Mouse (Mus musculus): ENCODE measurements at regions not wholly inside any gene's neighbourhood (a gene's known extent, or its start where the extent isn't known, plus 50 kb on each side); places are given as distances from the start of the nearest gene placed in this dataset.

- no peak for ATAC-seq (ENCODE audit: low FRiP score, low TSS enrichment)
- Histone ChIP-seq H3K9ac (ENCODE audit: low read length) (no peak overlapping the region), H3K4me1 (replicated peaks; ENCODE audit: control insufficient read depth, insufficient read depth) (no peaks in the 10 kb centered on the region), H3K9me3 (ENCODE audit: control insufficient read depth, low read length) (no peaks in the 10 kb centered on the region), H3K4me3 (ENCODE audit: low read depth, low read length) (no peak overlapping the region), H3K27me3 (ENCODE audit: control insufficient read depth, insufficient read depth, low read length) (no peaks in the 10 kb centered on the region), H3K27ac (replicated peaks) (no peak overlapping the region), H3K4me2 (replicated peaks; ENCODE audit: low read depth) (no peak overlapping the region), H3K36me3 (ENCODE audit: control insufficient read depth, insufficient read depth, low read length) (no peaks in the 10 kb centered on the region)
- WGBS = 53% methylated on average over 4 of the region's 4 CpGs
- TF ChIP-seq EP300 (optimal IDR thresholded peaks at IDR 0.05) (no peak), CTCF (IDR thresholded peaks at IDR 0.05; ENCODE audit: low read depth) (no peak)
- no peak for DNase-seq (ENCODE audit: low spot score)
These were observed 329.8 kb upstream of the Hsf2 start for GRCm38 (mm10) chr10:57156426-57156825.

DNA sequence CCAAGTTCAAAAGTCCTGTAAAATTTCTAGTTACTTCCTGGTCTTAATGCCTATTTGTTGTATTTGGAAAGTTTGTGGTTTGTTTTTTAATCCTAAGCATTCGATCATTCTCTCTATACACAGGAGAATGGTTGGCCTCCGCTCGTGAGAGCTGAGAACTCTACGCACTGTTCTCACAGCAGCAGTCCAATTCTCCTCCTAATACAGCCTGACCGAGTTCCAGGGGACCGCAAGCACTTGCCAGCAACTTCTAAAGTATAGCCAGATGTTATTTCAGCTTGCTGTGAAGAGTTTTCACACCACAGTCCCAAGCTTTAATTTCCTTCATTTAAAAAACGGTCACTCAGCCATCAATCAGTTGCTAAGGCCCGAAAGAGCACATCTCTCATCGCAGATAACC is 329.3 kb upstream of the Hsf2 start:
- Histone ChIP-seq H3K27ac (replicated peaks) (no peak overlapping the region), H3K4me2 (replicated peaks; ENCODE audit: low read depth) (no peak overlapping the region), H3K9me3 (ENCODE audit: control insufficient read depth, low read length) (no peaks in the 10 kb centered on the region), H3K9ac (ENCODE audit: low read length) (no peak overlapping the region), H3K36me3 (ENCODE audit: control insufficient read depth, insufficient read depth, low read length) (no peaks in the 10 kb centered on the region), H3K27me3 (ENCODE audit: control insufficient read depth, insufficient read depth, low read length) (no peaks in the 10 kb centered on the region), H3K4me3 (ENCODE audit: low read depth, low read length) (no peak overlapping the region), H3K4me1 (replicated peaks; ENCODE audit: control insufficient read depth, insufficient read depth) (no peaks in the 10 kb centered on the region)
- 67% methylated on average over 9 of the region's 9 CpGs for WGBS
- ATAC-seq (ENCODE audit: low FRiP score, low TSS enrichment) = no peak
- TF ChIP-seq CTCF (IDR thresholded peaks at IDR 0.05; ENCODE audit: low read depth) (no peak), EP300 (optimal IDR thresholded peaks at IDR 0.05) (no peak)
- DNase-seq (ENCODE audit: low spot score) = no peak

DNA sequence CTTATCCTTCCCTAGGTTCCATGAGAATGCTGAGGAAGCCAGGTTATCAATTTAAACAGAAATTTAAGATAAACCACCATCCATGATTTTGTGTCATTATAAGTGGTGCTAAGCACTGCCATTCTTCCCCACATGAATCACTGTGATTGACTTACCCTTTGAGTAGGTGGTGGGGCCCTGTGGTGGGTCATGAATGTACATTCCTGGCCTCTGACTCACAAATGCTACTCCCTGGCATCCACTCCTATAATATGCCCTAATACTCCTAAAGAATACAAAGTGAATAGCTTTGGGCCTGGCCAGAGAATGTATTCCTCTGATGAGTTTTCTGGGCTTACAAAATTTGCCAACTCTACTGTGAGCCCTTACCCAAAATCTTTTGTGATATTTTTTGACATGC is 325.6 kb upstream of the Hsf2 start:
- Histone ChIP-seq H3K4me1 (replicated peaks; ENCODE audit: control insufficient read depth, insufficient read depth) (no peaks in the 10 kb centered on the region), H3K4me2 (replicated peaks; ENCODE audit: low read depth) (no peak overlapping the region), H3K36me3 (ENCODE audit: control insufficient read depth, insufficient read depth, low read length) (no peaks in the 10 kb centered on the region), H3K9ac (ENCODE audit: low read length) (no peak overlapping the region), H3K9me3 (ENCODE audit: control insufficient read depth, low read length) (no peaks in the 10 kb centered on the region), H3K27me3 (ENCODE audit: control insufficient read depth, insufficient read depth, low read length) (no peaks in the 10 kb centered on the region), H3K27ac (replicated peaks) (no peak overlapping the region), H3K4me3 (ENCODE audit: low read depth, low read length) (no peak overlapping the region)
- TF ChIP-seq CTCF (IDR thresholded peaks at IDR 0.05; ENCODE audit: low read depth) (no peak), EP300 (optimal IDR thresholded peaks at IDR 0.05) (no peak)
- ATAC-seq (ENCODE audit: low FRiP score, low TSS enrichment) (no peak), DNase-seq (ENCODE audit: low spot score) (no peak)

DNA sequence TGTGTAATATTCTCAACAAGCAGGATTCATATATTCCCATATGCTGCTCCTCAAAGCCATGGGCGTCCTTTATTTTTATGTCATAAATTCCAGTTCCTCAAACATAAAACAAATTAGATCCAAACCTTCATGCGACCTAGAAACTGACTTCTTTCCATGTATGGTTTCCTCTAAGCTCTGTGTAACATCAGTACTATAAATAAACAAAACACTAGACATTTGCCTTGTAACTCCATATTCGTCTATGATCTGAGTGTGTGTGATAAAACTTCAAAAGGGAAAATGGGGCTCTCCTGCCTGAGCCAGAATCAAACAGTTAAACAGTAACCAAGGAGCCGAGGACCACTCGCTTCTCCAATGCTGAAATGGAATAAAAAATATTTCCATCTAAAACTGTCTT is 322.8 kb upstream of the Hsf2 start:
- H3K4me2 ChIP-seq (replicated peaks; ENCODE audit: low read depth) = no peak overlapping the region
- no peaks in the 10 kb centered on the region for H3K27me3 ChIP-seq (ENCODE audit: control insufficient read depth, insufficient read depth, low read length)
- DNase-seq (ENCODE audit: low spot score) (no peak), ATAC-seq (ENCODE audit: low FRiP score, low TSS enrichment) (no peak)
- H3K36me3 ChIP-seq (ENCODE audit: control insufficient read depth, insufficient read depth, low read length) = no peaks in the 10 kb centered on the region
- WGBS = 43% methylated on average over 5 of the region's 5 CpGs
- H3K27ac ChIP-seq (replicated peaks) = no peak overlapping the region
- H3K9me3 ChIP-seq (ENCODE audit: control insufficient read depth, low read length) = no peaks in the 10 kb centered on the region
- no peaks in the 10 kb centered on the region for H3K4me1 ChIP-seq (replicated peaks; ENCODE audit: control insufficient read depth, insufficient read depth)
- H3K4me3 ChIP-seq (ENCODE audit: low read depth, low read length) = no peak overlapping the region
- TF ChIP-seq CTCF (IDR thresholded peaks at IDR 0.05; ENCODE audit: low read depth) (no peak), EP300 (optimal IDR thresholded peaks at IDR 0.05) (no peak)
- H3K9ac ChIP-seq (ENCODE audit: low read length) = no peak overlapping the region

- no peaks in the 10 kb centered on the region for H3K27me3 ChIP-seq (ENCODE audit: control insufficient read depth, insufficient read depth, low read length)
- H3K36me3 ChIP-seq (ENCODE audit: control insufficient read depth, insufficient read depth, low read length) = no peaks in the 10 kb centered on the region
- no peaks in the 10 kb centered on the region for H3K9me3 ChIP-seq (ENCODE audit: control insufficient read depth, low read length)
- ATAC-seq (ENCODE audit: low FRiP score, low TSS enrichment) = no peak
- no peaks in the 10 kb centered on the region for H3K4me1 ChIP-seq (replicated peaks; ENCODE audit: control insufficient read depth, insufficient read depth)
- WGBS = 65% methylated on average over 1 of the region's 1 CpGs
- no peak overlapping the region for H3K27ac ChIP-seq (replicated peaks)
- no peak for TF ChIP-seq EP300 (optimal IDR thresholded peaks at IDR 0.05)
- TF ChIP-seq CTCF (IDR thresholded peaks at IDR 0.05; ENCODE audit: low read depth) = peak; percentile 81
- peak; percentile 36 for DNase-seq (ENCODE audit: low spot score)
- no peak overlapping the region for H3K9ac ChIP-seq (ENCODE audit: low read length)
- H3K4me2 ChIP-seq (replicated peaks; ENCODE audit: low read depth) = no peak overlapping the region
- H3K4me3 ChIP-seq (ENCODE audit: low read depth, low read length) = no peak overlapping the region
These were observed 302.6 kb upstream of the Hsf2 start for GRCm38 (mm10) chr10:57183560-57183959.

DNA sequence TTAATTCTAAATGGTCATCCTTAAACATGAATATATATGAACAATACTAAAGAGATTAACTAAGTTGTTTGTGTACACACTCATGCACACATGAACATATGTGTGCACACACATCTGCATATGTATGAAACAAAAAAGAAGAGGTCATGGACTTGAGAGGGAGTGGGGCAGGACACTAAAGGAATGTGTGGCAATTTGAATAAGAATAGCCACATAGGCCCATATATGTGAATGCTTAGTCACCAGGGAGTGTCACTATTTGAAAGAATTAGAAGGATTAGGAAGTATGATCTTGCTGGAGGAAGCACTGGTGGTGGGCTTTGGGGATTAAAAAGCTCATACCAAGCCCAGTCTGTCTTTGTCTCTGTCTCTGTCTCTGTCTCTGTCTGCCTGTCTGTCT is 275.5 kb upstream of the Hsf2 start:
- TF ChIP-seq CTCF (IDR thresholded peaks at IDR 0.05; ENCODE audit: low read depth) (no peak), EP300 (optimal IDR thresholded peaks at IDR 0.05) (no peak)
- no peaks in the 10 kb centered on the region for H3K9me3 ChIP-seq (ENCODE audit: control insufficient read depth, low read length)

More for the DNA sequence above, 275.5 kb upstream of the Hsf2 start:
- H3K4me1 ChIP-seq (replicated peaks; ENCODE audit: control insufficient read depth, insufficient read depth) = no peaks in the 10 kb centered on the region
- ATAC-seq (ENCODE audit: low FRiP score, low TSS enrichment) (no peak), DNase-seq (ENCODE audit: low spot score) (no peak)
- H3K4me3 ChIP-seq (ENCODE audit: low read depth, low read length) = no peak overlapping the region
- H3K9ac ChIP-seq (ENCODE audit: low read length) = no peak overlapping the region
- no peak overlapping the region for H3K4me2 ChIP-seq (replicated peaks; ENCODE audit: low read depth)
- H3K27me3 ChIP-seq (ENCODE audit: control insufficient read depth, insufficient read depth, low read length) = no peaks in the 10 kb centered on the region
- no peak overlapping the region for H3K27ac ChIP-seq (replicated peaks)
- no peaks in the 10 kb centered on the region for H3K36me3 ChIP-seq (ENCODE audit: control insufficient read depth, insufficient read depth, low read length)
